In the genomic region with DNA sequence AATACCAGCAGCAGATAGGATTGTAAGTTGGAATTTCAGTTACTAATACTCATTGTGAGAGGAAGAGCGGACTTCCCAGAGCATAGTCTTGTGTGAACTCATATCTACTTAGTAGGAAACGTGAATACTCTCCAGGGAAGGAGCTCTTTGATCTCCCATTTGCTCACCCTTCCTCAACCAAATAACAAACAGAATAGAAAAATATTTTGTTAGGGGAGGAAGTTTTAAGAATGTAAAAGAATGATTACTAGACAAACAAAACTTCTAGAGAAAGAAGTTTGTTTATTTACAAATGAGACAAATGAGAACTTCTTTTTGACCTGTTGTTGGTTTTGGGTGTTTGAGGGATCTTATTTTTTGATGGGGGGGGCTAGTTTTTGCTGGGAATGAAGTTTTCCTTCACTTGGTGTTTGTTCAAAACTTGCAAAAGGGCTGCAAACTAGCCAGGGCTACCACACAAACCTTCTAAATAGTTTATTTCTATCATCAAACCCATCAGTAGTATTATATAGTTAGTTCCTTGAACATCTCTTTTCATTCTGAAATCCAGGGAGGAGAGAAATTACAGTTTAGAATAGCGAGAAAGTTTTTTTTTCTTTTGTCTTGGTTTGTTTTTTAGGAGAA, we compare ENCODE assay signal across 25 mouse cellular contexts. TPM values are rescaled to one million over a fixed set of nuclear protein-coding genes. Genes with fewer than 3 reads are reported as not detected.
DNase-seq lines count a peak whose midpoint lies in the region; ATAC-seq and TF ChIP-seq lines count a peak whose summit lies in the region.
"Had no signal": no experiment of that assay in that cellular context is flagged by ENCODE, and none has a peak within 500 bp of the region (broad histone marks: within the 10 kb centered on the region; RNA-seq: fewer than 3 reads in every experiment).

No protein-coding gene starts in this region.

- H3K4me3 ChIP-seq in forebrain, embryonic 13.5 days = 0 out of 2 replicates have a peak overlapping the region, but pooled peaks have one; percentile 2
- H3K4me3 ChIP-seq in forebrain, postnatal 0 days (ENCODE audit: low read depth, low read length) = no peak overlapping the region
- 0 out of 2 replicates have a peak overlapping the region, but pooled peaks have one; percentile 0 for H3K4me3 ChIP-seq in limb, embryonic 14.5 days (replicated peaks; ENCODE audit: low read length)
- H3K4me3 ChIP-seq in limb, embryonic 10.5 days = no peak overlapping the region
- 0 out of 2 replicates have a peak overlapping the region, but pooled peaks have one; percentile 18 for H3K4me3 ChIP-seq in embryonic facial prominence, embryonic 14.5 days (ENCODE audit: low read depth, low read length)
- H3K4me3 ChIP-seq in midbrain, embryonic 15.5 days = peak overlapping the region; percentile 47; the same call in 1 of the 2 replicates
- H3K4me3 ChIP-seq: embryonic facial prominence, embryonic 12.5 days; heart, embryonic 13.5 days; hindbrain, embryonic 15.5 days; neural tube, embryonic 12.5 days had no signal

- no peak for TF ChIP-seq POLR2A in limb, embryonic 14.5 days (IDR thresholded peaks at IDR 0.05; ENCODE audit: borderline replicate concordance, extremely low read depth, insufficient read depth, insufficient read length)

- no peak for ATAC-seq in forebrain, embryonic 13.5 days
- no peak for ATAC-seq in forebrain, postnatal 0 days
- ATAC-seq in limb, embryonic 14.5 days (ENCODE audit: low FRiP score, low read depth) = no peak
- ATAC-seq in embryonic facial prominence, embryonic 14.5 days (ENCODE audit: low read depth) = no peak
- no peak for ATAC-seq in midbrain, embryonic 15.5 days (replicated peaks)
- ATAC-seq: intestine, embryonic 16.5 days had no signal

- no peaks in the 10 kb centered on the region for H3K36me3 ChIP-seq in forebrain, embryonic 13.5 days (ENCODE audit: poor library complexity, severe bottlenecking)
- H3K36me3 ChIP-seq in forebrain, postnatal 0 days (ENCODE audit: insufficient read depth) = no peaks in the 10 kb centered on the region
- no peaks in the 10 kb centered on the region for H3K36me3 ChIP-seq in limb, embryonic 14.5 days (ENCODE audit: control insufficient read depth, insufficient read depth, low read length)
- H3K36me3 ChIP-seq in limb, embryonic 10.5 days = no peaks in the 10 kb centered on the region
- H3K36me3 ChIP-seq in embryonic facial prominence, embryonic 14.5 days (ENCODE audit: control insufficient read depth, insufficient read depth, low read length) = no peaks in the 10 kb centered on the region
- no peaks in the 10 kb centered on the region for H3K36me3 ChIP-seq in midbrain, embryonic 15.5 days (replicated peaks)
- H3K36me3 ChIP-seq: embryonic facial prominence, embryonic 12.5 days; forebrain, embryonic 10.5 days; heart, embryonic 13.5 days; hindbrain, embryonic 15.5 days; limb, embryonic 13.5 days; neural tube, embryonic 12.5 days had no signal

- peaks cover 40% of the 10 kb centered on the region for H3K4me1 ChIP-seq in forebrain, embryonic 13.5 days
- 0 out of 2 replicates have a peak, but pooled peaks cover 3% of the 10 kb centered on the region for H3K4me1 ChIP-seq in forebrain, postnatal 0 days (ENCODE audit: insufficient read depth)
- peaks cover 6% of the 10 kb centered on the region; the same call in 1 of the 2 replicates for H3K4me1 ChIP-seq in limb, embryonic 14.5 days (ENCODE audit: control insufficient read depth, insufficient read depth, low read length)
- peaks cover 34% of the 10 kb centered on the region for H3K4me1 ChIP-seq in limb, embryonic 10.5 days
- peaks cover 5% of the 10 kb centered on the region; the same call in 1 of the 2 replicates for H3K4me1 ChIP-seq in embryonic facial prominence, embryonic 14.5 days (ENCODE audit: control insufficient read depth, insufficient read depth, low read length)
- H3K4me1 ChIP-seq in midbrain, embryonic 15.5 days = peaks cover 15% of the 10 kb centered on the region

- DNase-seq in forebrain, postnatal 0 days = no peak
- no peak for DNase-seq in limb, embryonic 14.5 days (ENCODE audit: low spot score)
- no peak for DNase-seq in limb, embryonic 10.5 days (ENCODE audit: low spot score)
- DNase-seq in embryonic facial prominence, embryonic 14.5 days (ENCODE audit: low spot score) = no peak
- DNase-seq in spleen, postnatal 4 days (ENCODE audit: low spot score in 2 of 2) = no peak
- DNase-seq: gastrocnemius, postnatal 14 days; thymus, postnatal 4 days had no signal

- H3K27ac ChIP-seq in forebrain, embryonic 13.5 days = no peak overlapping the region
- no peak overlapping the region for H3K27ac ChIP-seq in forebrain, postnatal 0 days (ENCODE audit: low read depth, low read length)
- no peak overlapping the region for H3K27ac ChIP-seq in limb, embryonic 14.5 days (replicated peaks; ENCODE audit: low read depth, low read length)
- H3K27ac ChIP-seq in limb, embryonic 10.5 days = no peak overlapping the region
- no peak overlapping the region for H3K27ac ChIP-seq in embryonic facial prominence, embryonic 14.5 days (replicated peaks; ENCODE audit: low read depth, low read length)
- no peak overlapping the region for H3K27ac ChIP-seq in midbrain, embryonic 15.5 days
- H3K27ac ChIP-seq: embryonic facial prominence, embryonic 12.5 days; forebrain, embryonic 10.5 days; heart, embryonic 13.5 days; hindbrain, embryonic 15.5 days; limb, embryonic 13.5 days; liver, embryonic 14.5 days; neural tube, embryonic 12.5 days had no signal

- no peaks in the 10 kb centered on the region for H3K9me3 ChIP-seq in forebrain, embryonic 13.5 days (replicated peaks)
- H3K9me3 ChIP-seq in forebrain, postnatal 0 days (ENCODE audit: low read length) = no peaks in the 10 kb centered on the region
- no peaks in the 10 kb centered on the region for H3K9me3 ChIP-seq in limb, embryonic 14.5 days (ENCODE audit: control insufficient read depth, low read length)
- H3K9me3 ChIP-seq in limb, embryonic 10.5 days (replicated peaks) = no peaks in the 10 kb centered on the region
- no peaks in the 10 kb centered on the region for H3K9me3 ChIP-seq in embryonic facial prominence, embryonic 14.5 days (ENCODE audit: control insufficient read depth, low read length)
- no peaks in the 10 kb centered on the region for H3K9me3 ChIP-seq in midbrain, embryonic 15.5 days
- H3K9me3 ChIP-seq: embryonic facial prominence, embryonic 12.5 days; forebrain, embryonic 10.5 days; heart, embryonic 13.5 days; hindbrain, embryonic 15.5 days; limb, embryonic 13.5 days; neural tube, embryonic 12.5 days had no signal

- H3K4me2 ChIP-seq in forebrain, embryonic 13.5 days = no peak overlapping the region
- no peak overlapping the region for H3K4me2 ChIP-seq in forebrain, postnatal 0 days (ENCODE audit: low read depth)
- no peak overlapping the region for H3K4me2 ChIP-seq in limb, embryonic 14.5 days (replicated peaks; ENCODE audit: low read depth, low read length, severe bottlenecking)
- H3K4me2 ChIP-seq in embryonic facial prominence, embryonic 14.5 days (ENCODE audit: low read depth, low read length) = no peak overlapping the region
- H3K4me2 ChIP-seq in midbrain, embryonic 15.5 days = no peak overlapping the region
- H3K4me2 ChIP-seq: embryonic facial prominence, embryonic 12.5 days; heart, embryonic 13.5 days; hindbrain, embryonic 15.5 days; neural tube, embryonic 12.5 days had no signal

- no peak for TF ChIP-seq CTCF in forebrain, postnatal 0 days (IDR thresholded peaks at IDR 0.05; ENCODE audit: low read depth)

- 4% methylated on average over 3 of the region's 3 CpGs for WGBS in forebrain, embryonic 13.5 days
- 9% methylated on average over 3 of the region's 3 CpGs for WGBS in forebrain, postnatal 0 days
- WGBS in limb, embryonic 14.5 days = 10% methylated on average over 3 of the region's 3 CpGs
- WGBS in limb, embryonic 10.5 days = 5% methylated on average over 3 of the region's 3 CpGs
- 8% methylated on average over 3 of the region's 3 CpGs for WGBS in embryonic facial prominence, embryonic 14.5 days
- 5% methylated on average over 3 of the region's 3 CpGs for WGBS in midbrain, embryonic 15.5 days

- peaks cover 87% of the 10 kb centered on the region for H3K27me3 ChIP-seq in forebrain, embryonic 13.5 days
- peaks cover 64% of the 10 kb centered on the region for H3K27me3 ChIP-seq in forebrain, postnatal 0 days (ENCODE audit: insufficient read depth, low read length)
- H3K27me3 ChIP-seq in limb, embryonic 14.5 days (ENCODE audit: control insufficient read depth, insufficient read depth, low read length) = peaks cover 94% of the 10 kb centered on the region
- peaks cover 100% of the 10 kb centered on the region for H3K27me3 ChIP-seq in limb, embryonic 10.5 days (ENCODE audit: low read depth, poor library complexity, severe bottlenecking)
- H3K27me3 ChIP-seq in embryonic facial prominence, embryonic 14.5 days (replicated peaks; ENCODE audit: control insufficient read depth, insufficient read depth, low read length) = peaks cover 86% of the 10 kb centered on the region
- H3K27me3 ChIP-seq in midbrain, embryonic 15.5 days (replicated peaks) = peaks cover 74% of the 10 kb centered on the region
- H3K27me3 ChIP-seq: CH12.LX had no signal

- H3K9ac ChIP-seq in forebrain, embryonic 13.5 days = no peak overlapping the region
- no peak overlapping the region for H3K9ac ChIP-seq in forebrain, postnatal 0 days
- H3K9ac ChIP-seq in limb, embryonic 14.5 days (ENCODE audit: low read depth, low read length, severe bottlenecking) = no peak overlapping the region
- no peak overlapping the region for H3K9ac ChIP-seq in embryonic facial prominence, embryonic 14.5 days (ENCODE audit: low read depth, low read length)
- H3K9ac ChIP-seq in midbrain, embryonic 15.5 days = no peak overlapping the region
- H3K9ac ChIP-seq: embryonic facial prominence, embryonic 12.5 days; heart, embryonic 13.5 days; hindbrain, embryonic 15.5 days; limb, embryonic 13.5 days; liver, embryonic 14.5 days; neural tube, embryonic 12.5 days had no signal

RNA-seq across cellular contexts. Expression of a gene that starts 2.3 kb away (rescaled TPM):
- polyA plus RNA-seq in forebrain, embryonic 13.5 days (2015; fragmentation: Nextera tagmentation; extraction: Ambion mirVana) = 2.0 and 7.6 TPM in 2 replicates
- total RNA-seq in forebrain, postnatal 0 days (2014; rRNA removed) = 2.6 and 8.4 TPM in 2 replicates
- 0.19 and 0.50 TPM in 2 replicates for polyA plus RNA-seq in forebrain, postnatal 0 days (2015; fragmentation: Nextera tagmentation; extraction: Ambion mirVana)
- polyA plus RNA-seq in limb, embryonic 14.5 days (2012; rRNA removed) = 0.58 and 0.77 TPM in 2 replicates
- polyA plus RNA-seq in limb, embryonic 14.5 days (2014; fragmentation: Nextera tagmentation; extraction: Ambion mirVana) = 0.69 and 0.90 TPM in 2 replicates
- 0.65 and 0.74 TPM in 2 replicates for polyA plus RNA-seq in limb, embryonic 10.5 days (2016; fragmentation: Nextera tagmentation; extraction: Ambion mirVana)
- polyA plus RNA-seq in embryonic facial prominence, embryonic 14.5 days (2014; fragmentation: Nextera tagmentation; extraction: Ambion mirVana) = 1.1 and 1.2 TPM in 2 replicates
- polyA plus RNA-seq in midbrain, embryonic 15.5 days (2015; fragmentation: Nextera tagmentation; extraction: Ambion mirVana) = 2.1 and 3.8 TPM in 2 replicates
- total RNA-seq: adrenal gland, adult 18-20 months; heart, adult 18-20 months; heart, postnatal 25 days; megakaryocyte progenitor cell, adult 5-6 weeks; MEL had no signal
- polyA plus RNA-seq: cerebellum, adult 2 months; heart, embryonic 13.5 days; liver, embryonic 14.5 days; lung, embryonic 16.5 days had no signal

Comparison
In these comparisons a context has a peak if more than half of its experiments do, and no peak if none do; other contexts are left out.
1. H3K4me3 ChIP-seq: peak in forebrain, embryonic 13.5 days (single experiment), limb, embryonic 14.5 days (single experiment), embryonic facial prominence, embryonic 14.5 days (single experiment) and midbrain, embryonic 15.5 days (single experiment); none in forebrain, postnatal 0 days (single experiment) and limb, embryonic 10.5 days (single experiment).